Mouse (Mus musculus) cerebellum, adult 9-11 months (tissue): Measurements from ENCODE around the gene Cx3cl1.

ENCODE experiments used
- DNase-seq: peaks from one replicate; pipeline ENCODE4 v3.0.0; 2022

Cx3cl1 gene

DNA sequence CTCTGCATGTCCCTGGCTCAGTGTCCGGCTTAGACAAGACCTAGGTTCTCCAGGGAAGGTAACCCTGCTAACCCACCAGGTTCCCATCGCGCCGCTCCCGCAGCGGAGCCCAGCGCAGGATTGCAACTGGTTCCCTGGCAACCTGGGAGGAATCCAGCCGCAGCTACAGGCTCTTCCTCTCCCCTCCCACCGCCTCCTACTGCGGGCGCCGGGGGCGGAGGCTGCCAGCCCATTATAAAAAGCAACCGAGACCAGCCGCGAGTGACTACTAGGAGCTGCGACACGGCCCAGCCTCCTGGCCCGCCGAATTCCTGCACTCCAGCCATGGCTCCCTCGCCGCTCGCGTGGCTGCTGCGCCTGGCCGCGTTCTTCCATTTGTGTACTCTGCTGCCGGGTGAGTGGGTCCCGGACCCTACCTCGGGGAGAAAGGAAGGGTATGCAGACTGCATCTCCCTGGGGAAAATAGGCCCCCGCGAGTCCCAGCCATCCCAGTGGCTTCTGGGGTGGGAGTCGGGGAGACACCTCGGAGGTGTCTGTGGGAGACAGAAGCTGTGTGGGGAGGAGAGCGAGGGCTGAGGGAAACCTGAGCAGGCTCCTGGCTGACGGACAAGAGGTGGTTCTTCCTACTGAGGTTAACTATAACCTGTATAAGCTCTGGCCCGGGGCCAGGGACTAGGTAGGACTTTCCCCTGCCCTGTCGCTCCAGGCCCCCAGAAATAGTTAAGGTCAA is at the start of gene Cx3cl1:
Cx3cl1 (plus strand) TSS at position 69 of the 730 bp plus-strand sequence.
- DNase-seq = peak; percentile 87

DNA sequence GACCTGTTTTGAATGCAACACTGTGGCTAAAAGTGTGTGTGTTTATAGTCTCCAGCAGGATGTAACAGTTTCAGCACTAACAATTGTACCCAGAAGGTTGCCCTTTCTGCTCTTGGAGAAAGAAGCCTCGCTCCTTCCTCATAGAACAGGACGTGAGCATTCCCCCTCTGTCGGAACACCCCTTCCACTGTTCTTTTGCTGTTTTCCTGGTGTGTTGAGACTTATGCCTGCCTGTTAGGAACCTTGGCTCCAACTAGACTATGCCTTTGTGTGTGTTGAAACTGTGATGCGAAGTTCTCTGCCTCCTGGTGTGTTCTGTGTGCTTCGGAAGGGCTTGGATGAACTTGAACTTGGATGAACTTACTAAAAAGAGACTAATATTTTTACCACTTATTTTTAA is 45.8 kb upstream of the Cx3cl1 start:
- DNase-seq = no peak

GRCm38 (mm10) chr8:94729301-94729700 is 42.5 kb upstream of the Cx3cl1 start:
- DNase-seq = no peak

DNA sequence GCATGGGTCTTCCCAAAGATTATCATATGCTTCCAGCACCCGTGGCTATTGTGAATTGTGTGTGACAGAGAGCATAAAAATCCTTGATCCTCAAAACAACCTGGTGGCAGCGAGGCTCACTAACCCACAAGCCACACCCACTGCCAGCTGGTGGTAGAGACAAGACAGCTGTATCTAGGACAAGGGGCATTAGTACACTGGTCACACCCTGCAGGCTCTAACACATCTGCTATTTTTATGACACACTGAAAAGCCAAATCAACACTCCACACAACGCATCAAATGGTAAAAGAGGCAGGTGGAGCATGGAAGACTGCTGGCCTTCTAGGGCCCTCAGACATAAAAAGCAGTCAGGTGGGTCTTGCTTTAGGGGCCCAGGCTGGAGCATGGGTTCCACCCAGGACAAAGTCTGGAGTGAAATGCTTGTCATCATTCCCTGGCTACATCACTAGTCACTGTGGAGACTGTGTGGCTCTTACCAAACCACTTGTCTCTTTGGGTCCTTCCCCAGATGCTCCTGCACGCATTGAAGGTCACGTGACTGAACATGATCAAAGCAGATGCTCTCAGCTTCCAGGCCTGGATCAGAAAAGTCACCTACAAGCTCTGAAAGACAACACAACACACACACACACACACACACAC is 37.9 kb upstream of the Cx3cl1 start:
- DNase-seq = no peak

DNA sequence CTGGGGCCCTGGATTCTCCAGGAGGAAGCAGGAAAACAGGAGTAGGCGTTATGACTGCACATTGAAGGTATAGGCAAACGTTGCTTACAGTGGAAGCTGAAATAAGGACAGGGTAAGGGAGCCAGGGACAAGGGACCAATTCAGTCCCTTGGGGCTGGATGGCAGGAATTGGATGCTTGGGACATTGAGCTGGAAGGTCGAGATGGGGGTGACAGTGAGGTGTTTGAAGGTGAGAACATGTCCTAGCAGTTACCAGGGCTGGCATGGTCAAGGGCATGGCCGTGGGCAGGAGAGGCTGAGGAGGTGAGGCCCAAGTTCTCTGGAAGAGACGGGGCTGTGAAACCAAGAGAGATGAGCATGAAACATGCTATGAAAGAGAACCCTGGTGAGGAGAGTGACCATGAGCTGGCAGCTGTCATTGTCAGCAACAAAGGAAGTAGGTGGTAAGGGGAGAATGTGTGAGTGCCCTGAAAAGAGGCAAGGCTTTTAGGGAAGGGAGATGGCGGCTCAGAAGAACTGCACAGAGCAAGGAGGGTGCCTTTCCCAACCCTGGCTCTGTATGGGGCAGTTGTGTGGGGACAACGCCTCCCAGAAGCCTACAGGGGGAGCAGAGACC is 37.0 kb upstream of the Cx3cl1 start:
- DNase-seq = no peak

DNA sequence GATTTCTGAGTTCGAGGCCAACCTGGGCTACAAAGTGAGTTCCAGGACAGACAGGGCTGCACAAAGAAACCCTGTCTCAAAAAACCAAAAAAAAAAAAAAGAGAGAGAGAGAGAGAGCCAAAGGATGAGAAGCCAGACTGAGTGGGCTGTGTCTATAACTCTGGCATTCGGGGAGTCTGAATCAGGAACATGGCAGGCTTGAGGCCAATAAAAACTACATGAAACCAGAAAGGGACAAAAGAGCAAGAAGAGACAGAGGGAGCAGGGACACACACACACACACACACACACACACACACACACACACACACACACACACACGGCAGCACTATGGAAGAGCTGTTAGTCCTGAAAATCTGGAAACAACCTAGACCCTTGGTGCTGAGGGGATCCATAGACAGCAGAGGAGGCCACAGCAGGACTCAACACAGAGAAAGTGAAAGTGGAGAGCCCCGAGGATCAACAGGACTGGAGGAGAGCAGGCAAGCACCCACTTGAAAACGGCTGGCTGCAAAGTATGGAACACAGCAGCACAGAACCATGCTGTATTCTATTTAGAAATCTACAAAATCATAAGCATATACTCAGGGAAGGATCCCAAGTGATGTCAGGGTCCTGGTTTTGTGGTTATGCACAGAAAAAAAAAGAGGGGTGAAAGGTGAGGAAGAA is 36.2 kb upstream of the Cx3cl1 start:
- DNase-seq = no peak

DNA sequence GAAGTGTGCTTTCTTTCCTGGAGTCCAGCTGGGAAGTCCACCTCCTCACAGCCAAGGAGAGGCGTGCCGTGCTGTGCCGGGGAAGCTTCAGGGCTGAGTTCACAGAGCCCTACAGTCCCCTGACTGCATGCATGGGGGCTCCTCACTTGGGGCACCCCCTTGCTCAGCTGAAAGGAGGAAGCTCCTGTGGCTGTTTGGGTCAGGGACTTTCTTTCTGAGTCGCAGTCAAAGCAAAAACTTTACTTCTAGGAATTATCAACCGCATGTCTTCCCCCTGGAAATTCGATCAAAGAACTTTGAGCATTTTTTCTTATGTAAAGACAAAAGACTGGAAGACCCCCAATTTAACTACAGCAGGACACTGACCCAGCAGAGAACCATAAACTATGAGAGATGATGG is 32.0 kb upstream of the Cx3cl1 start:
- DNase-seq = no peak

DNA sequence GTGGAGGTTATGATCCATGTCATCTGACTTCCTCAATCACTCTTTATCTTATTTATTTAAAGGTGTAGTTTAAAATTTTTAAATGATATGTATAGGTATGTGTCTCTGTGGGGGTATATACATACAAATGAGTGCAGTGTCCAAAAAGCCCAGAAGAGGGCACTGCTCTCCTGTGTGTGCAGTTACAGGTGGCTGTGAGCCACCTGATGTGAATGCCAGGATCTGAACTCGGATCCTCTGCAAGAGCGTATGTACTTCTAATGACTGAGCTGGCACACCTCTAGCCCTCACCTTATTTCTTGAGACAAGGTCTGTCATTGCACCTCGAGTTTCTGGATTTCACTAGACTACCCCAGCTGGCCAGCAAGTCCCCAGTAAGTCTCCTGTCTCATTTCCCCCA is 31.2 kb upstream of the Cx3cl1 start:
- DNase-seq = no peak

GRCm38 (mm10) chr8:94741726-94742125 is 30.1 kb upstream of the Cx3cl1 start:
- no peak for DNase-seq

- DNase-seq = no peak
Measured at GRCm38 (mm10) chr8:94744484-94744883, 27.3 kb upstream of the Cx3cl1 start.

GRCm38 (mm10) chr8:94744972-94745371 is 26.8 kb upstream of the Cx3cl1 start:
- DNase-seq = no peak

DNA sequence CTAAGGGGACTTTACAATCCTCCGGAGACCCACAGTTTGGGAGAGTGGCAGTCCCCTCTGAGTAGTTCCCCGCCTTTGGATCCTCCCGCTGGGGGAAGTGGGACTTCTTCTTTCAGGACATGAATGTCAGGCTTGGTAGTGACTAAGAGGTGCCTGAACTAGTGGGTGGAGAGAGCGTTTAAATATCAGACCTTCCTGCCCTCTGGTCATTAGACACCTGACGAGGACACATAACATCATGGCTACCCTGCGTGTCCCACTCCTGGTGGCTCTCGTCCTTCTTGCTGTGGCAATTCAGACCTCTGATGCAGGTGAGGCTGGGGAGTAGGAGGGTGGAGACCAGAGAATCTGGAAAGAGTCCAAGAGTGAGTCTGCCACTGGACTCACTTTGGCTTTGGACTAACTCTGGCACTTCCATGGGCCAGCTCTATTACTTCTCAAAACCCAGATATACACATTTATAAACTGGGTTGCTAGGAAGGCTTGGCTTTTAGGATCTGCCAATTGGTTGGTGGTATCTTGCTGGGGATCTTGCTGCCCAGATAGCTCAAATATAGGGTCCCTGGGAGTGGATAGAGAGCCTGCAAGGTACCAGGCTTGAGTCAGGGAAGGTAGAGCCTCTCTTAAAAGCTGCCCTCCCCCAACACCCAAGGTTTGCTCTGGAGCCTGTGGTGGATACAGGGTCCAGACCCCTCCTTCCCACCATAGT is 26.2 kb upstream of the Cx3cl1 start, which contains the start of gene Ccl22:
Ccl22 (plus strand) TSS at position 115 of the 709 bp plus-strand sequence.
- DNase-seq = no peak

DNA sequence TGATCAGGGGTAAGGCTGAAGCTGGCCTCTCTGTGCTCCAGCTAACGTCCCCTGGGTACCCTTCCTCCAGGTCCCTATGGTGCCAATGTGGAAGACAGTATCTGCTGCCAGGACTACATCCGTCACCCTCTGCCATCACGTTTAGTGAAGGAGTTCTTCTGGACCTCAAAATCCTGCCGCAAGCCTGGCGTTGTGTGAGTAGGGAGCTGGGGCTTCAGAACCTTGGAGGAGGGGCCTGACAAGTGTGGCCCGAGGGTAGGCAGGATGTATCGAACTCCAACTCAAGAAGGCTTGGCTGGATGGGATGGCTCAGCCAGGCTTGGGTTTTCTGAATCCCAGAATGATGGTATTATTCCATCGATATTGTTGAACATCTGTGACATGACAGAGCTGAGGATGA is 25.0 kb upstream of the Cx3cl1 start:
- no peak for DNase-seq

GRCm38 (mm10) chr8:94748363-94748762 is 23.4 kb upstream of the Cx3cl1 start:
- no peak for DNase-seq

- DNase-seq = no peak
Measured at GRCm38 (mm10) chr8:94749942-94750341, 21.9 kb upstream of the Cx3cl1 start.

- DNase-seq = no peak
Measured at GRCm38 (mm10) chr8:94751023-94751849, 20.6 kb upstream of the Cx3cl1 start.

GRCm38 (mm10) chr8:94754006-94754405 is 17.8 kb upstream of the Cx3cl1 start:
- no peak for DNase-seq

- DNase-seq = no peak
Measured at GRCm38 (mm10) chr8:94754486-94754885, 17.3 kb upstream of the Cx3cl1 start.

- DNase-seq = no peak
Measured at GRCm38 (mm10) chr8:94767035-94767434, 4.8 kb upstream of the Cx3cl1 start.

- DNase-seq = peak; percentile 54
Measured at GRCm38 (mm10) chr8:94770945-94771344, 864 bp upstream of the Cx3cl1 start.

- no peak for DNase-seq
Measured at GRCm38 (mm10) chr8:94773048-94773447, 1.2 kb downstream of the Cx3cl1 start.

DNA sequence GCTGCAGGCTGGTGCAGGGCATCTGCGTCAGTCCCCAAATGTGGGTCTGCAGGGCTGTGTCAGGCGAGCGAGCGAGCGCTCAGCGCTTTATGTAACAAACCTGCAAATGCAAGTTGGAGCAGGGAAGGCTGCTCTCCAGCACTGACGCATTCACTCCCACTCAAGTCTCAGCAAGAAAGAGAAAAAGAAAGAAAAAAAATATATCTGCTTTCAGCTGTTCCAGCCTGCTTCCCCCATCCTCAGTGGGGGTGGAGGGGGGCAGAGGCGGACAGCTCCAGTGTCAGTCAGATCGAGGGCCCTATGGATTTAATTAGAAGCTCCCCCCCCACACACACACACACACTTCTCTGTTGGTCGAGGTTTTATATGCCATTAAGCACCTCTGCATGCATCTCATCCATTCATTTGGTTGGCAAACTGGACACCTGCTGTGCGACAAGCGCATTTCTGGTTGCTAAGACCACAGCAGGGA is 1.9 kb downstream of the Cx3cl1 start:
- peak; percentile 51 for DNase-seq
